Mouse (Mus musculus) lung, postnatal 10 days (tissue): Measurements from ENCODE around the gene Vsx2.
"Not testable (repeated sequence)": the region's sequence is repeated elsewhere in the genome, so short reads cannot be mapped to it uniquely, and the experiment has no call there.

Experiments used
- DNase-seq: peaks from one replicate; pipeline ENCODE4 v3.0.0; 2021

The Vsx2 gene

GRCm38 (mm10) chr12:84569336-84569970, at the start of gene Vsx2:
Gene Vsx2, plus strand, starts transcription at chr12:84569762.
- DNase-seq = no peak

GRCm38 (mm10) chr12:84523728-84524127, 45.8 kb upstream of the Vsx2 start:
- no peak for DNase-seq

- DNase-seq = no peak
Measured at GRCm38 (mm10) chr12:84524147-84525050, 45.2 kb upstream of the Vsx2 start.

GRCm38 (mm10) chr12:84525422-84525821, 44.1 kb upstream of the Vsx2 start:
- DNase-seq = no peak

- no peak for DNase-seq
Measured at GRCm38 (mm10) chr12:84530426-84530825, 39.1 kb upstream of the Vsx2 start.

GRCm38 (mm10) chr12:84531906-84532829, 37.4 kb upstream of the Vsx2 start:
- DNase-seq = no peak

GRCm38 (mm10) chr12:84532830-84533199, 36.7 kb upstream of the Vsx2 start:
- DNase-seq = no peak

GRCm38 (mm10) chr12:84533706-84534486, 35.7 kb upstream of the Vsx2 start:
- DNase-seq = no peak

GRCm38 (mm10) chr12:84539537-84539936, 30.0 kb upstream of the Vsx2 start:
- not testable (repeated sequence) for DNase-seq

- DNase-seq = no peak
Measured at GRCm38 (mm10) chr12:84541391-84541958, 28.1 kb upstream of the Vsx2 start.

GRCm38 (mm10) chr12:84546028-84546427, 23.5 kb upstream of the Vsx2 start:
- DNase-seq = peak; percentile 61

- DNase-seq = no peak
Measured at GRCm38 (mm10) chr12:84546577-84547085, 22.9 kb upstream of the Vsx2 start.

GRCm38 (mm10) chr12:84548251-84548650, 21.3 kb upstream of the Vsx2 start:
- DNase-seq = no peak

GRCm38 (mm10) chr12:84555218-84555617, 14.3 kb upstream of the Vsx2 start:
- no peak for DNase-seq

- no peak for DNase-seq
Measured at GRCm38 (mm10) chr12:84562558-84562957, 7.0 kb upstream of the Vsx2 start.

- DNase-seq = no peak
Measured at GRCm38 (mm10) chr12:84567576-84567975, 2.0 kb upstream of the Vsx2 start.

- no peak for DNase-seq
Measured at GRCm38 (mm10) chr12:84569976-84570693, 573 bp downstream of the Vsx2 start.

- no peak for DNase-seq
Measured at GRCm38 (mm10) chr12:84570694-84571415, 1.3 kb downstream of the Vsx2 start.

- no peak for DNase-seq
Measured at GRCm38 (mm10) chr12:84571466-84572340, 2.1 kb downstream of the Vsx2 start.
